Mouse (Mus musculus) bone marrow macrophage, adult 2 months (primary cell): Measurements from ENCODE around the gene Tnpo3.

ENCODE experiments used
- CTCF ChIP-seq: IDR thresholded peaks from 2 replicates; pipeline ENCODE4 v1.5.1; 2012; ENCODE audit warnings: low read depth, mild to moderate bottlenecking, low read length, moderate library complexity
- POLR2A ChIP-seq: IDR thresholded peaks from 2 replicates; pipeline ENCODE4 v1.6.1; 2012; ENCODE audit warnings: mild to moderate bottlenecking, low read depth, low read length, borderline replicate concordance

DNA sequence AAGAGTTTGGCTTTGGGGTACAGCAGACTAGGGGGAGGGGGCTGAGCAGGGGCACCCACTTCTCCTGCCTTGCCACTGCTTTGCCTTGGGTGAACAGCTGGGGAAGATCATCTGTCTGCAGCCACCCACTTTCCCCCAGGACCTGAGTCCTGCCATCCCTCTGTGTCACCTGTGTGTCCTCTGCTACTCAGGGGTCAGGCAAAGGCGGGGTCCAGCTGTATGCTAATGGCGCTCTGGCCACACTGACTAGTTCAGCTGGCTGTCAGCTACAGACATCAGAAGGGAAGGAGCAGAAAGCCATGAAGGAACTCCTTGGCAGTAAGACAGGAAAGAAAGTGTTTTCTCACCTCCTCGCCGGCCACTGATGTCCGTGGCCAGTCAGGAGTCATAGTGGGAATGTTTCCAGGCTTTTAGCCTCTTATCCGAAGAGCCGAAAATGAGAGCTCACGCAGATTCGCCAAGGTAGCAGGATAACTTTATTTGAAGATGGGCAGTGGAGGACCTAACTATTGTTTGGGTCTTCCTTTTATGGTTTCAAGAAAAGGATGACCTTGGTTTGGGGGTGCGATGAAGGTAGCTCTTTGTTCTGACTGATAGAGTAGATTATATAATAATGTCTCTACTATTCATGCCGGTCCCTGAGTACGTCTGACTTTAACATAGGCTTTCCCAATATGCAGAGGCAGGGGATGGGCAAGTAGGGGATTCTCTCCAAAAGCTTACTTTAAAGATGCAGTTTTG, 23.0 kb upstream of the Tnpo3 start:
- TF ChIP-seq CTCF (no peak), POLR2A (no peak)
